Mouse (Mus musculus) spleen, adult 2 months (tissue): Measurements from ENCODE around the gene Cd84. TPM values are rescaled to one million over a fixed set of nuclear protein-coding genes. Genes with fewer than 3 reads are reported as not detected.
A peak's percentile ranks its signal among the peaks of the same experiment; 100 is the strongest.
"Not testable (repeated sequence)": the region's sequence is repeated elsewhere in the genome, so short reads cannot be mapped to it uniquely, and the experiment has no call there.

ENCODE experiments used
- DNase-seq, 2 experiments: peaks; one replicate each; pipeline versions ENCODE4 v3.0.0 to v3.0.0-alpha.2; 2012 to 2021; ENCODE audit warnings: low spot score in 2 of 2, low read depth in 1 of 2
- H3K27ac ChIP-seq: fragments of 200-500 bp; 2 replicates; pipeline ENCODE4 v1.5.1; 2012; ENCODE audit warnings: low read length, inconsistent platforms; ENCODE audit not compliant: insufficient read depth
- H3K27me3 ChIP-seq: fragments of 200-500 bp; 2 replicates; pipeline ENCODE4 v1.6.1; 2012; ENCODE audit warnings: mild to moderate bottlenecking, moderate library complexity, low read length, inconsistent platforms; ENCODE audit not compliant: control insufficient read depth, insufficient read depth
- H3K36me3 ChIP-seq: fragments of 200-500 bp; 2 replicates; pipeline ENCODE4 v1.6.1; 2012; ENCODE audit warnings: mild to moderate bottlenecking, low read length, inconsistent platforms; ENCODE audit not compliant: control insufficient read depth, insufficient read depth
- H3K4me1 ChIP-seq: fragments of 200-500 bp; 2 replicates; pipeline ENCODE4 v1.6.1; 2011; ENCODE audit warnings: inconsistent platforms; ENCODE audit not compliant: control insufficient read depth, insufficient read depth, insufficient read length
- H3K4me3 ChIP-seq: fragments of 200-500 bp; 2 replicates; pipeline ENCODE4 v1.5.1; 2011; ENCODE audit warnings: mild to moderate bottlenecking, inconsistent platforms; ENCODE audit not compliant: insufficient read depth, insufficient read length; ENCODE audit errors: extremely low read depth
- CTCF ChIP-seq: fragments of 200-500 bp; IDR thresholded peaks from 2 replicates; pipeline ENCODE4 v1.5.1; 2011; ENCODE audit warnings: mild to moderate bottlenecking, inconsistent platforms; ENCODE audit not compliant: insufficient read depth, insufficient read length, insufficient replicate concordance; ENCODE audit errors: extremely low read depth
- POLR2A ChIP-seq: fragments of 200-500 bp; IDR thresholded peaks from 2 replicates; pipeline ENCODE4 v1.6.1; 2011; ENCODE audit warnings: low read depth, low read length, inconsistent platforms
- WGBS: fragments of 180-500 bp; shearing (Covaris S2); methylation state at CpG from one replicate; pipeline ENCODE4 v1.1.7; 2018; 5-methylcytosine and 5-hydroxymethylcytosine counted together
- polyA plus RNA-seq: library from polyadenylated mRNA; depleted of rRNA; stranded (reverse); fragments of >200 nt; gene quantifications from 2 replicates; pipeline ENCODE4 v1.2.3, GENCODE M21; 2012

Gene Cd84
- polyA plus RNA-seq, 1 experiment: 10.9 TPM

DNA sequence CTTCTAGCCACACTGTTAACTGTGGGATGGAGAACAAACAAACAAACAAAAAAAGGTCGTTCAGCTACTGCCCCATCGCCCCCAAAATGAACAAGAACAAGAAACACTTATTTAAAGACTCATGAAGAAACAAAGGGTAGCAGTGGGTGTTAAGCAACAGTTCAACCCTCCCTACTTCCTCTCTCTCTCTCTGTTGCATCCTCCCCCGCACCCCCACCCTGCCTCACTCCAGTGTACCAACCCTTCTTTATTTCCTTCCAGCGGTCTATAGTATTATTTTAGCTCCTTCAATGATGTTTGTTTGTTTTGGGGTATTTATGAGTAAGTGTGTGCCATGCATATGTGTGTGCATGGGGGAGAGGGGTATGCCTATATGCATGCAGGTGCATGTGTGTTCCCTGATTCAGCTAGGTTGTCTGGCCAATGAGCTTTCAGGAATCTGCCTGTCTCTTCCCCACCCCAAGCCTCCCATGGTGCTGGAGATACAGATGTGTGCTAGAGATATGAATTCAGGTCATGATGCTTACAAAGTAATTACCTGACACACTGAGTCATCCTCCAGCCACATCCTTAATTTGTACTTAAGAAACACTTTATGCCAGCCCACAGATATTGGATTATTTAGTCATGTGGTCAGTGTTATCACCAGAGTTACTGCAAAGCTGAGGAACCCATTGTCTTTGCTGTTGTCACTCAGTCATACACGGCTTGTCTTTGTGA, 5.7 kb downstream of the Cd84 start:
- peak overlapping the region; percentile 83 for H3K27ac ChIP-seq

DNA sequence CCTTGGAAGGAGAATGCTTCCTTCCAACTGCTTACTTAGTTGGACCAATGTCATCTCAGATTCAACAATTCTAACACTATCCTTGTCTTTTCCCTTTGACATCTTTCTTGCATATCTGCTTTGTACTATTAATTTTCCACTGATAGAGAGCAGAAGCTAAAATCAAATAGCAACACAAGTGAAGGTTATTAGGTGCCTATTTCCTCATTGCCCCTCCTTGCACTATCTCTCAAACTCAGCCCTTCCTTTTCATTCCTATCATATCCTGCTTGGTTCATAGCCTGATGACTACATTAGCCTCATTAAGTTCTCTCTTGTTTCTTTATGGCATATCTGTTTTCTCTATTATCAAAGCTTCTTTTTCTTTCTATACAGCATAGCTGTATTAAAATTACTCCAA, 8.7 kb downstream of the Cd84 start:
- Histone ChIP-seq H3K27me3 (no peaks in the 10 kb centered on the region), H3K4me3 (no peak overlapping the region), H3K4me1 (peaks cover 21% of the 10 kb centered on the region), H3K36me3 (peaks cover 6% of the 10 kb centered on the region), H3K27ac (peak overlapping the region; percentile 29; the same call in 1 of the 2 replicates)
- TF ChIP-seq POLR2A (no peak), CTCF (no peak)
- DNase-seq: no peak

More for the DNA sequence above, 5.7 kb downstream of the Cd84 start:
- WGBS: 16% methylated on average over 5 of the region's 5 CpGs
- TF ChIP-seq CTCF (no peak), POLR2A (no peak)
- peaks cover 22% of the 10 kb centered on the region for H3K4me1 ChIP-seq
- no peaks in the 10 kb centered on the region for H3K27me3 ChIP-seq
- peak in 1 of 2 experiments; percentile 72 for DNase-seq
- H3K4me3 ChIP-seq: peak overlapping the region; percentile 24; the same call in 1 of the 2 replicates
- H3K36me3 ChIP-seq: no peaks in the 10 kb centered on the region; the same call in 1 of the 2 replicates

DNA sequence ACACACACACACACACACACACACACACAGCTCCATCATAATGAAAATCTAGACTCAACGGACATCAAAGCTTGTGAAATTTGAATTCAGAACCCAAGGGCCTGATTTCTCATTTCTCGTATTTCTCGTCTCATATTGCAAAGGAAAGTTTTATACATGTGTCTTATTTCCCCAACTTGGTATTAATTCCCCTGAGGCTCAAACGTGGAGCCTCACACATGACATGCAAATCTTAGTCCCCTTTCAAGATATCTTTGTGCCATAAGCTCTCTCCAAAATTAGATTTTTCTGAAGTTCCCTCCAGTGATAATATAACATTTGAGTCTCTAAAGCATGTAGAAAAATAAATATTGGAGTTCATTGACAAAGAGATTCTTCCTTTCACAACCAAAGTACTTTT, 9.3 kb downstream of the Cd84 start:
- WGBS: 38% methylated on average over 4 of the region's 4 CpGs
- H3K27me3 ChIP-seq: no peaks in the 10 kb centered on the region
- DNase-seq: peak in 1 of 2 experiments; percentile 70
- TF ChIP-seq POLR2A (no peak), CTCF (no peak)
- H3K4me3 ChIP-seq: no peak overlapping the region
- peaks cover 21% of the 10 kb centered on the region for H3K4me1 ChIP-seq
- peaks cover 7% of the 10 kb centered on the region for H3K36me3 ChIP-seq
- no peak overlapping the region for H3K27ac ChIP-seq

DNA sequence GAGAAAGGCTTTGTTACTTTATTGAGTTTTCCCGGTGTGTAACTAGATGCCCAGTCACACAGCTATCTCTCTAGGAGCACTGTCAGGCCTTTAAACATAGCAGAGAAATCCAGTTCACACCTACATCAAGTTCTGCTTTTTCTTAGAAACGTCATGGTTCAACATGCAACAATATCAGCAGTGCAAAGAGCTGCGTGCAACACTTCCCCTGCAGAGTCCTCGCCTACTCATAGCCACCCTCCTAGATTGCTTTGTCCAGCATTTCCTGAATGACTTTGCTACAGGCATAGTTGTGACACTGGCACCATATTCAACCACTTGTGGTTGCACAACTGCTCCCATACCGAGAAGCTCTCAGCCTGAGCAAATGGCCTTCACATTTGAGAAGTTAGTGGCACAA, 10.0 kb downstream of the Cd84 start:
- Histone ChIP-seq H3K27ac (peak overlapping the region; percentile 81), H3K27me3 (no peaks in the 10 kb centered on the region), H3K36me3 (peaks cover 7% of the 10 kb centered on the region), H3K4me3 (no peak overlapping the region), H3K4me1 (peaks cover 16% of the 10 kb centered on the region)
- 15% methylated on average over 5 of the region's 5 CpGs for WGBS
- no peak for TF ChIP-seq CTCF
- TF ChIP-seq POLR2A: 0 out of 2 replicates have a peak, but pooled peaks have one; percentile 2
- DNase-seq: peak; percentile 44 to 64

DNA sequence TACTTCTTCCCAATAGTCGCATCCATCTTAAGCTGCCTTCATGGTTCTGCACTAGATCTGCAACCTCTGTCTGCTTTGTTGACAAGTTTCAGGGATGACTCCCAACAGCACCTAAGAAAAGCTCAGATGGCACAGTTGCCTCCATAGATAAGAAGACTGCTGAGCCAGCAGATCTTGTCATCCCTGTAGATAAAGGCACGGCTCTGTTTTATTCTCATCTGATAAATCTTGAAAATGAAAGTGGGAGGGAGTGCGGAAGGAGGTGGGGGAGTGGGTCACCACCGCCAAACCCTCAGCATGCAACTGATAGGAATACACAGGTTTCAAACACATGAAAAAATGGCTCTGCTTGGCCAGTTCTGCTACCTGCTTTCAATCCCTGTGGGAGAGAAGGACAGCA, 26.0 kb downstream of the Cd84 start:
- Histone ChIP-seq H3K27ac (no peak overlapping the region), H3K27me3 (no peaks in the 10 kb centered on the region), H3K36me3 (peaks cover 7% of the 10 kb centered on the region), H3K4me3 (no peak overlapping the region), H3K4me1 (no peaks in the 10 kb centered on the region)
- no peak for DNase-seq
- WGBS: 74% methylated on average over 4 of the region's 4 CpGs
- no peak for TF ChIP-seq POLR2A
- no peak for TF ChIP-seq CTCF

DNA sequence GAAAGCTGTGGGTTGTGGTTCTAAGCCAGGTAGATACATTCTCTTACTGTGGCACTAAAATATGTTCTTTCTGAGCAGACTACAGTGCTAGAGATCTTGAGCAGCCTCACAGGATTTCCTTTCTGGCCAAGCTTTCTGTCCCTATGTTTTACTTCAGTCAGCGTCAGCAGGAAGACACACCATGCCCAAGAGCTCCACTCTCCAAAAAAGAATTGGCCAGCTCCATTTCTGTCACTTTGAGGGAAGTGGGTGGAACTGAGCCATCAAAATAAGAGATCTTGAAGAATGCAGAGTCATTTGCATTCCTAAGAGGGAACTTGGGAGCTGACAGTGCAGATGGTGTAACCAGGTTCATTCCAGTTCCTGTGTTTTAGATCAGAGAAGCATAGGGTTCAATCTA, 47.5 kb downstream of the Cd84 start:
- no peak overlapping the region for H3K4me3 ChIP-seq
- DNase-seq: no peak
- H3K4me1 ChIP-seq: no peaks in the 10 kb centered on the region
- no peak for TF ChIP-seq POLR2A
- TF ChIP-seq CTCF: no peak
- 89% methylated on average over 1 of the region's 1 CpGs for WGBS
- H3K36me3 ChIP-seq: peaks cover 19% of the 10 kb centered on the region; the same call in 1 of the 2 replicates
- no peak overlapping the region for H3K27ac ChIP-seq
- no peaks in the 10 kb centered on the region for H3K27me3 ChIP-seq

DNA sequence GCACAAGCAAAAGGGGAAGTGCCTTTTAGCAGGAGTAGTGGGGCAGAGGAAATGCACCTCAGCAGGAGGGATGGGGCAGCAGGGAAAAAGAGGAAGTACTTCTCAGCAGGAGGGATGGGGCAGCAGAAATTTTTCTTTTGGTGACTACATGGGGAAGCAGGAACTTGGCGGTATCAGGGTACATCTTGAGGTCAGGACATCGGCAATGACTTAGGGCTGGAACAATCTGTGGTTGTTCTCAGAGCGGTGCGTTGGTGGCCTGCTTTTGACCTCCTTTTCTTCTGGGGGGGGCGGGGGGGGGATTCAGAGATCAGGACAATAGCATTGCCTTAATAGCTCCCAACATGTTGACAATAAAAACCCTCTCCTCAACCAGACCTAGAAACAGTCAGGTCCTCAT, 55.9 kb downstream of the Cd84 start, which contains the start of gene Gm10521:
Gene Gm10521 (plus strand): TSS at position 301 of the 400 bp plus-strand sequence.
- 80% methylated on average over 5 of the region's 5 CpGs for WGBS
- not testable (repeated sequence) for H3K36me3 ChIP-seq

More for the DNA sequence above, 55.9 kb downstream of the Cd84 start, which contains the start of gene Gm10521:
- not testable (repeated sequence) for H3K4me1 ChIP-seq, H3K27ac ChIP-seq, H3K27me3 ChIP-seq, DNase-seq, H3K4me3 ChIP-seq
